Mouse (Mus musculus): ENCODE results near the gene Klc2. TPM values are rescaled to one million over a fixed set of nuclear protein-coding genes. Genes with fewer than 3 reads are reported as not detected.

The Klc2 gene
- polyA plus RNA-seq, 1 experiment from 2014 or later, result 13.1 TPM

- DNase-seq (ENCODE audit: low spot score) (no peak), ATAC-seq (ENCODE audit: low read depth) (peak; percentile 9; the same call in 1 of the 2 replicates)
- WGBS, result 4% methylated on average over 15 of the region's 31 CpGs
Observed at GRCm38 (mm10) chr19:5097521-5098362, 20.6 kb downstream of the Klc2 start.

DNA sequence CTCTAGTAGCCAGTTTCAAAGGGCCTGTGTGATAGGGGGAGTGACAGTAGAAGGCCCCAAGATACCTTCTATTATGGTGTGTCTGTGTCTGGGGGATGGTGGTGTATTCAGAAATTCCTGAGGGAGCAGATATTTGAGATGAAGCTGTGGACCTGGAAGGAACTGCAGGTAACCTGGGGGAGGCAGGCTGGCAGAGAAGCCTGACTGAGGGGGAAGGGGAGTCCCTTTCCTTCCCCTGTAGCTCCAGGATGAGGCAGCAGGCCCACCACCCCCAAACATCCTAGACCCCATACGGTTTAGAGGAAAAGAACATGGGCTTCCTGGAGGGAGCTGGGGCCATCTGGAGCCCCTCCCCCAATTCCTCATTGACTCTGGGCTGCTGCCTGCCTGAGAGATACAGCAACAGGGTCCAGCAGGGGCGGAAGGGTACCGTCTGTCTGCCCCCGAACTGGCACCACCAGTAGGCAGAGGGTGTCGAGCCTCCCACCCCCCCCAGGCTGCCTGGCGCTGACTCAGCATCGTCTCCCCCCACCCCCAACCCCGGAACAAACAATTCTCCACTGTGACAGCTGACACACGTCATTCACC is 22.4 kb downstream of the Klc2 start:
- DNase-seq (ENCODE audit: low spot score), result no peak
- Histone ChIP-seq H3K4me1 (ENCODE audit: control insufficient read depth, insufficient read depth, low read length) (peaks cover 28% of the 10 kb centered on the region), H3K9ac (ENCODE audit: low read depth, low read length) (no peak overlapping the region), H3K9me3 (ENCODE audit: control insufficient read depth, low read length) (no peaks in the 10 kb centered on the region), H3K27ac (replicated peaks; ENCODE audit: low read depth, low read length) (no peak overlapping the region), H3K27me3 (replicated peaks; ENCODE audit: control insufficient read depth, insufficient read depth, low read length) (no peaks in the 10 kb centered on the region), H3K36me3 (ENCODE audit: control insufficient read depth, insufficient read depth, low read length) (peaks cover 46% of the 10 kb centered on the region), H3K4me2 (ENCODE audit: low read depth, low read length) (peak overlapping the region; percentile 97), H3K4me3 (ENCODE audit: low read depth, low read length) (no peak overlapping the region)
- ATAC-seq (ENCODE audit: low read depth), result no peak
- 8% methylated on average over 6 of the region's 9 CpGs for WGBS

More at GRCm38 (mm10) chr19:5097521-5098362, 20.6 kb downstream of the Klc2 start:
- peak overlapping the region; percentile 65; the same call in 1 of the 2 replicates for H3K27ac ChIP-seq (replicated peaks; ENCODE audit: low read depth, low read length)
- no peaks in the 10 kb centered on the region for H3K27me3 ChIP-seq (replicated peaks; ENCODE audit: control insufficient read depth, insufficient read depth, low read length)
- peak overlapping the region; percentile 89 for H3K9ac ChIP-seq (ENCODE audit: low read depth, low read length)
- H3K36me3 ChIP-seq (ENCODE audit: control insufficient read depth, insufficient read depth, low read length), result peaks cover 43% of the 10 kb centered on the region
- peak overlapping the region; percentile 97 for H3K4me2 ChIP-seq (ENCODE audit: low read depth, low read length)
- peak overlapping the region; percentile 73 for H3K4me3 ChIP-seq (ENCODE audit: low read depth, low read length)
- H3K4me1 ChIP-seq (ENCODE audit: control insufficient read depth, insufficient read depth, low read length), result peaks cover 28% of the 10 kb centered on the region
- no peaks in the 10 kb centered on the region for H3K9me3 ChIP-seq (ENCODE audit: control insufficient read depth, low read length)

DNA sequence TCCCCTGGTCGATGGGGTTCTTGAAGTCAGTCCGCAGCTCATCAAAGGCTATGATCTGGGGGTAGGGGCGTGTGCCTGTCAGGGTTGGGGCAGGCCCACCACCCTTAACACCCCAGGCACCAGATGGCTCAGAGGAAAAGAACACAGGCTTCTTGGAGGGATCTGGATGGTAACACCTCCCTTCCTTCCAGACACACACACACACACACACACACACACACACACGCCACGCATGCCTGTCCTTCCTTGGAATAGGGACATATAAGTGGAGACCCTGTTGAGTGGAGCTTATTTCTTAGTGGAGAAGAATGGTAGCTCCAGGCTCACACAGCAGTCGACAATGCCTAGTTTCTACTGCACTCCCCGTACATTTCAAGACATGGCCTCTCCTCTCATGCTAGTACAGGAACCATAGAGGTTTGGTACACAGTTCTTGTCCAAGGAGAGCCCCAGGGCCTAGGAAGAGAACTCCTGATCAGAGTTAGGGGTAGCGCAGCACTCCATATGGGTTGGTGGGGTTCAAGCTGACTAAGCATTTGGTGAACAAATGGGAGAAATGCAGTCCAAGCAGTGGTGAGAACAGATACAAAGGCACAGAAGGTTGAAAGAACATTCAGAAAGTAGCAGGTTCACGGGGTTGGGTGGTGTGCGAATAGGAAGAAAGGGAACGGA is 23.5 kb downstream of the Klc2 start:
- peak overlapping the region; percentile 25; the same call in 1 of the 2 replicates for H3K4me2 ChIP-seq (ENCODE audit: low read depth, low read length)
- H3K4me1 ChIP-seq (ENCODE audit: control insufficient read depth, insufficient read depth, low read length), result peaks cover 28% of the 10 kb centered on the region
- no peaks in the 10 kb centered on the region for H3K9me3 ChIP-seq (ENCODE audit: control insufficient read depth, low read length)
- ATAC-seq (ENCODE audit: low read depth) (peak; percentile 9; the same call in 1 of the 2 replicates), DNase-seq (ENCODE audit: low spot score) (no peak)
- H3K4me3 ChIP-seq (ENCODE audit: low read depth, low read length), result no peak overlapping the region
- H3K27ac ChIP-seq (replicated peaks; ENCODE audit: low read depth, low read length), result no peak overlapping the region; the same call in 1 of the 2 replicates
- H3K9ac ChIP-seq (ENCODE audit: low read depth, low read length), result no peak overlapping the region
- peaks cover 46% of the 10 kb centered on the region for H3K36me3 ChIP-seq (ENCODE audit: control insufficient read depth, insufficient read depth, low read length)
- WGBS, result 42% methylated on average over 11 of the region's 11 CpGs
- no peaks in the 10 kb centered on the region for H3K27me3 ChIP-seq (replicated peaks; ENCODE audit: control insufficient read depth, insufficient read depth, low read length)

DNA sequence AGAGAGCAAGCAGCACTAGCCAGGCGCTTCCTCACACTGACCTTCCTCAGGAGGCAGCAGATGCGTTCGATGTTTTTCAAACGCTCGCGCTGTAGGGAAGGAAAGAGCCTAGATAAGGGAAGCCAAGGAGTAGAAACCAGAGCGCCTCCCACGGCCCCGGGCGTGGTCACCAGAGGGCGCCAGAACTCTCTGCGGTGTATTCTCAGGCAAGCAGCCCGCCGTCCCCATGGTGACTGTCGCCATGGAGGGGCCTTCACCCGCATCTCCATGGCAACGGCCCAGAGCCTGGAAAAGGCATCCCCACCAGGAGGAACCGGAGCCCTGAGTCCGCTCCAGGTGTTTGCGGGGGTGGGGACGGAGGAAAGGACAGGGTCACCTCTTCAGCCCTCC is 24.1 kb downstream of the Klc2 start:
- ATAC-seq (ENCODE audit: low read depth), result peak; percentile 74
- Histone ChIP-seq H3K9ac (ENCODE audit: low read depth, low read length) (peak overlapping the region; percentile 32; the same call in 1 of the 2 replicates), H3K4me2 (ENCODE audit: low read depth, low read length) (peak overlapping the region; percentile 25; the same call in 1 of the 2 replicates), H3K27me3 (replicated peaks; ENCODE audit: control insufficient read depth, insufficient read depth, low read length) (no peaks in the 10 kb centered on the region), H3K4me1 (ENCODE audit: control insufficient read depth, insufficient read depth, low read length) (peaks cover 31% of the 10 kb centered on the region), H3K27ac (replicated peaks; ENCODE audit: low read depth, low read length) (no peak overlapping the region; the same call in 1 of the 2 replicates), H3K9me3 (ENCODE audit: control insufficient read depth, low read length) (no peaks in the 10 kb centered on the region), H3K4me3 (ENCODE audit: low read depth, low read length) (no peak overlapping the region), H3K36me3 (ENCODE audit: control insufficient read depth, insufficient read depth, low read length) (peaks cover 46% of the 10 kb centered on the region)
- DNase-seq (ENCODE audit: low spot score), result peak; percentile 95
- 0% methylated on average over 21 of the region's 21 CpGs for WGBS

DNA sequence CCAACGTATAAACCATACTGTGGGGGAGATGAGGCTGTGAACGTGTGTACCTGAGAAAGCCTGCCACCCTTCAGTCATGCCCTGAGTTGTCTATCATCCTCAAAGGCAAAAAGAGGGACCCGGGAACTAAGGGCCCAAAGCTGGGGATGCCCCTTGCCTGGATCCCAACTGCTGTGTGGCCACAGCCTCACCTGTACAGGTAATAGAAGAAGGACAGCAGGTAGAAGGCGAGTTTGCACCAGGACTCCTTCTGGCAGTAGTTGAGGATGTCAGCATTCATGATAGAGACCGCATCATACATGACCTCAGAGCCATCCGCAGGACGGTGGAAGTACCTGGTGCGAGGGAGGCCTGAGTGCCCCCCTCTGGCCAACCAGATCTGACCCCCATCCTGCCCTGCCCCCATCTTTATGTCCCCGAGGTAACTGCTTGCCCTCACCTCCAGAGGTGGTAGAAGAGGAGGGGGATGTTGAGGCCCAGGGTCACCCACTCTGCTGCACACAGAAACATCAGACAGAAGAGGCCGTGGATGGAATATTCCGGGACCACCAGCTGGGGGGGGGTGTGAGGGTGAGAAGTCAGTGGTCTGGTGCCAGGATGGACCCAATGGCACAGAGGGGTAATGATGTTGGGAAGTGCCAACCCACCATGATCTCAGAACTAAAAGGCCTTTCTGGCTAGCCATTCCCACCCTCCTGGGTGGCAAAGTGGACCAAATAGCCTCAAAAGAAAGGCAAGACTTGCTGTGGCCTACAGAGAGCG is 24.7 kb downstream of the Klc2 start:
- peaks cover 29% of the 10 kb centered on the region for H3K4me1 ChIP-seq (ENCODE audit: control insufficient read depth, insufficient read depth, low read length)
- peaks cover 46% of the 10 kb centered on the region for H3K36me3 ChIP-seq (ENCODE audit: control insufficient read depth, insufficient read depth, low read length)
- no peak overlapping the region for H3K4me3 ChIP-seq (ENCODE audit: low read depth, low read length)
- no peaks in the 10 kb centered on the region for H3K9me3 ChIP-seq (ENCODE audit: control insufficient read depth, low read length)
- H3K4me2 ChIP-seq (ENCODE audit: low read depth, low read length), result peak overlapping the region; percentile 25; the same call in 1 of the 2 replicates
- peak overlapping the region; percentile 32; the same call in 1 of the 2 replicates for H3K9ac ChIP-seq (ENCODE audit: low read depth, low read length)
- WGBS, result 71% methylated on average over 12 of the region's 12 CpGs
- DNase-seq (ENCODE audit: low spot score) (no peak), ATAC-seq (ENCODE audit: low read depth) (no peak)
- no peaks in the 10 kb centered on the region for H3K27me3 ChIP-seq (replicated peaks; ENCODE audit: control insufficient read depth, insufficient read depth, low read length)
- H3K27ac ChIP-seq (replicated peaks; ENCODE audit: low read depth, low read length), result no peak overlapping the region

- Histone ChIP-seq H3K4me1 (ENCODE audit: control insufficient read depth, insufficient read depth, low read length) (peaks cover 30% of the 10 kb centered on the region), H3K4me3 (ENCODE audit: low read depth, low read length) (no peak overlapping the region), H3K36me3 (ENCODE audit: control insufficient read depth, insufficient read depth, low read length) (peaks cover 46% of the 10 kb centered on the region), H3K27ac (replicated peaks; ENCODE audit: low read depth, low read length) (no peak overlapping the region), H3K9me3 (ENCODE audit: control insufficient read depth, low read length) (no peaks in the 10 kb centered on the region), H3K9ac (ENCODE audit: low read depth, low read length) (no peak overlapping the region), H3K27me3 (replicated peaks; ENCODE audit: control insufficient read depth, insufficient read depth, low read length) (no peaks in the 10 kb centered on the region; the same call in 1 of the 2 replicates), H3K4me2 (ENCODE audit: low read depth, low read length) (no peak overlapping the region)
- ATAC-seq (ENCODE audit: low read depth) (no peak), DNase-seq (ENCODE audit: low spot score) (no peak)
- whole genome bisulfite sequencing, result 85% methylated on average over 10 of the region's 10 CpGs
Observed at GRCm38 (mm10) chr19:5092083-5092482, 26.3 kb downstream of the Klc2 start.

GRCm38 (mm10) chr19:5089324-5089723 is 29.0 kb downstream of the Klc2 start:
- WGBS, result 97% methylated on average over 4 of the region's 4 CpGs

More at GRCm38 (mm10) chr19:5089324-5089723, 29.0 kb downstream of the Klc2 start:
- H3K9me3 ChIP-seq (ENCODE audit: control insufficient read depth, low read length), result no peaks in the 10 kb centered on the region
- peak overlapping the region; percentile 85 for H3K4me2 ChIP-seq (ENCODE audit: low read depth, low read length)
- DNase-seq (ENCODE audit: low spot score) (no peak), ATAC-seq (ENCODE audit: low read depth) (no peak)
- peaks cover 46% of the 10 kb centered on the region for H3K36me3 ChIP-seq (ENCODE audit: control insufficient read depth, insufficient read depth, low read length)
- H3K27ac ChIP-seq (replicated peaks; ENCODE audit: low read depth, low read length), result no peak overlapping the region
- H3K4me3 ChIP-seq (ENCODE audit: low read depth, low read length), result peak overlapping the region; percentile 77
- peak overlapping the region; percentile 78 for H3K9ac ChIP-seq (ENCODE audit: low read depth, low read length)
- peaks cover 10% of the 10 kb centered on the region for H3K4me1 ChIP-seq (ENCODE audit: control insufficient read depth, insufficient read depth, low read length)
- peaks cover 22% of the 10 kb centered on the region for H3K27me3 ChIP-seq (replicated peaks; ENCODE audit: control insufficient read depth, insufficient read depth, low read length)

All from embryonic facial prominence, embryonic 14.5 days (tissue).